Mouse (Mus musculus) CH12.LX (cell line): ENCODE results near the gene Stag3. TPM values are rescaled to one million over a fixed set of nuclear protein-coding genes. Genes with fewer than 3 reads are reported as not detected.
A peak's percentile ranks its signal among the peaks of the same experiment; 100 is the strongest.

Experiments
- DNase-seq: peaks from one replicate; pipeline ENCODE4 v3.0.0-alpha.2; 2013; ENCODE audit errors: extremely low read depth
- H3K27ac ChIP-seq: 2 replicates; pipeline ENCODE4 v1.5.1; 2012; ENCODE audit warnings: low read depth, mild to moderate bottlenecking, control low read depth, moderate library complexity; ENCODE audit not compliant: insufficient read depth
- H3K27me3 ChIP-seq: replicated peaks from 2 replicates; pipeline ENCODE3; 2012; ENCODE audit warnings: inconsistent platforms
- H3K36me3 ChIP-seq, 2 experiments: replicated peaks in 1 of 2; 2 replicates each; pipeline versions ENCODE3 to v1.6.1; 2012; ENCODE audit warnings: inconsistent platforms in 1 of 2, low read length in 1 of 2, mild to moderate bottlenecking in 1 of 2, mixed read lengths in 1 of 2, moderate library complexity in 1 of 2; ENCODE audit not compliant: control insufficient read depth in 1 of 2, insufficient read depth in 1 of 2
- H3K4me1 ChIP-seq, 2 experiments: 2 replicates each; pipeline ENCODE4 v1.6.1; 2012; ENCODE audit warnings: inconsistent platforms in 1 of 2, moderate library complexity in 1 of 2; ENCODE audit not compliant: insufficient read depth in 2 of 2, control insufficient read depth in 1 of 2
- H3K4me2 ChIP-seq: 2 replicates; pipeline ENCODE4 v1.6.1; 2012; ENCODE audit warnings: low read depth, mild to moderate bottlenecking, control low read depth; ENCODE audit not compliant: poor library complexity, insufficient read depth, severe bottlenecking
- H3K4me3 ChIP-seq, 3 experiments: fragments of 150-350 bp in 1 of 3; sonication (generic) in 1 of 3; replicated peaks in 1 of 3; 2 replicates each; pipeline versions ENCODE3 to v1.5.1; 2011 to 2012; ENCODE audit warnings: low read depth in 2 of 3, low read length in 2 of 3, mild to moderate bottlenecking in 2 of 3, moderate library complexity in 2 of 3, control low read depth in 1 of 3, improper control_type of control experiment in 1 of 3, inconsistent platforms in 1 of 3, mixed read lengths in 1 of 3; ENCODE audit not compliant: poor library complexity in 1 of 3
- H3K79me2 ChIP-seq: replicated peaks from 2 replicates; pipeline ENCODE4 v1.6.1; 2012; ENCODE audit warnings: mild to moderate bottlenecking, moderate library complexity; ENCODE audit not compliant: control insufficient read depth, poor library complexity, insufficient read depth, severe bottlenecking; ENCODE audit errors: extremely low read depth
- H3K9ac ChIP-seq: 2 replicates; pipeline ENCODE4 v1.6.1; 2012; ENCODE audit warnings: low read depth, mild to moderate bottlenecking, control low read depth, moderate library complexity; ENCODE audit not compliant: insufficient read depth
- H3K9me3 ChIP-seq: replicated peaks from 2 replicates; pipeline ENCODE3; 2012; ENCODE audit warnings: low read length, inconsistent platforms, mixed read lengths
- CHD1 ChIP-seq: IDR thresholded peaks from 2 replicates; pipeline ENCODE4 v1.6.1; 2012; ENCODE audit warnings: low read depth, low read length, improper control_type of control experiment, inconsistent platforms
- CTCF ChIP-seq, 2 experiments: IDR thresholded peaks in 1 of 2; conservative IDR thresholded peaks in 1 of 2; 2 replicates each; pipeline ENCODE4 v1.5.1; 2011 to 2012; ENCODE audit warnings: low read depth in 2 of 2, low read length in 2 of 2, improper control_type of control experiment in 1 of 2, inconsistent platforms in 1 of 2, mild to moderate bottlenecking in 1 of 2, moderate library complexity in 1 of 2
- E2F4 ChIP-seq: IDR thresholded peaks from 2 replicates; pipeline ENCODE4 v1.6.1; 2011; ENCODE audit warnings: low read depth, low read length, improper control_type of control experiment; ENCODE audit not compliant: insufficient replicate concordance
- ETS1 ChIP-seq: conservative IDR thresholded peaks from 2 replicates; pipeline ENCODE4 v1.6.1; 2012; ENCODE audit warnings: low read depth, mild to moderate bottlenecking, inconsistent platforms, low read length, improper control_type of control experiment, moderate library complexity
- GABPA ChIP-seq: IDR thresholded peaks from 2 replicates; pipeline ENCODE4 v1.6.1; 2012; ENCODE audit warnings: low read depth, low read length, improper control_type of control experiment, inconsistent platforms; ENCODE audit not compliant: insufficient replicate concordance
- IRF4 ChIP-seq: IDR thresholded peaks from 2 replicates; pipeline ENCODE4 v1.6.1; 2014; ENCODE audit warnings: low read depth, mild to moderate bottlenecking, inconsistent platforms, low read length, improper control_type of control experiment
- MAFK ChIP-seq: IDR thresholded peaks from 2 replicates; pipeline ENCODE4 v1.6.1; 2011; ENCODE audit warnings: low read length, improper control_type of control experiment; ENCODE audit not compliant: insufficient replicate concordance
- MAZ ChIP-seq: IDR thresholded peaks from 2 replicates; pipeline ENCODE4 v1.6.1; 2012; ENCODE audit warnings: low read depth, mild to moderate bottlenecking, inconsistent platforms, low read length, improper control_type of control experiment, moderate library complexity
- MEF2A ChIP-seq: IDR thresholded peaks from 2 replicates; pipeline ENCODE4 v1.6.1; 2014; ENCODE audit warnings: low read depth, mild to moderate bottlenecking, inconsistent platforms, low read length, improper control_type of control experiment, borderline replicate concordance
- MXI1 ChIP-seq: IDR thresholded peaks from 2 replicates; pipeline ENCODE4 v1.6.1; 2011; ENCODE audit warnings: mild to moderate bottlenecking, low read depth, low read length, improper control_type of control experiment
- MYC ChIP-seq: IDR thresholded peaks from 2 replicates; pipeline ENCODE4 v1.6.1; 2011; ENCODE audit warnings: low read depth, mild to moderate bottlenecking, improper control_type of control experiment, low read length
- NRF1 ChIP-seq: IDR thresholded peaks from 2 replicates; pipeline ENCODE4 v1.6.1; 2014; ENCODE audit warnings: low read depth, mild to moderate bottlenecking, inconsistent platforms, low read length, improper control_type of control experiment, moderate library complexity
- PAX5 ChIP-seq: IDR thresholded peaks from 2 replicates; pipeline ENCODE4 v1.6.1; 2012; ENCODE audit warnings: low read length, inconsistent platforms, mixed read lengths
- POLR2A ChIP-seq: IDR thresholded peaks from 2 replicates; pipeline ENCODE4 v1.6.1; 2011; ENCODE audit warnings: low read depth, mild to moderate bottlenecking, improper control_type of control experiment, low read length
- RCOR1 ChIP-seq: conservative IDR thresholded peaks from 2 replicates; pipeline ENCODE4 v1.6.1; 2012; ENCODE audit warnings: low read depth, mild to moderate bottlenecking, inconsistent platforms, low read length, improper control_type of control experiment
- TBP ChIP-seq: conservative IDR thresholded peaks from 2 replicates; pipeline ENCODE4 v1.6.1; 2011; ENCODE audit warnings: low read depth, low read length, improper control_type of control experiment
- TCF12 ChIP-seq: IDR thresholded peaks from 2 replicates; pipeline ENCODE4 v1.6.1; 2014; ENCODE audit warnings: low read depth, mild to moderate bottlenecking, inconsistent platforms, low read length, improper control_type of control experiment
- UBTF ChIP-seq: IDR thresholded peaks from 2 replicates; pipeline ENCODE4 v1.6.1; 2012; ENCODE audit warnings: low read depth, mild to moderate bottlenecking, inconsistent platforms, low read length, improper control_type of control experiment, moderate library complexity
- USF1 ChIP-seq: IDR thresholded peaks from 2 replicates; pipeline ENCODE4 v1.6.1; 2014; ENCODE audit warnings: low read depth, mild to moderate bottlenecking, inconsistent platforms, low read length, improper control_type of control experiment
- ZC3H11A ChIP-seq: IDR thresholded peaks from 2 replicates; pipeline ENCODE4 v1.6.1; 2012; ENCODE audit warnings: low read depth, mild to moderate bottlenecking, inconsistent platforms, low read length, improper control_type of control experiment
- ZMIZ1 ChIP-seq: IDR thresholded peaks from 2 replicates; pipeline ENCODE4 v1.6.1; 2012; ENCODE audit warnings: low read depth, mild to moderate bottlenecking, inconsistent platforms, low read length, improper control_type of control experiment
- ZNF384 ChIP-seq: IDR thresholded peaks from 2 replicates; pipeline ENCODE4 v1.6.1; 2012; ENCODE audit warnings: low read depth, low read length, improper control_type of control experiment, inconsistent platforms
- dilution Hi-C: fragments of 300-500 bp; cut with MboI; formaldehyde crosslinking; loops from 2 replicates; pipeline ENCODE4 v1.14.3; 2020; ENCODE audit warnings: low sequenced_read_pairs; ENCODE audit not compliant: extremely low pct_unique_long_range_greater_than_20kb, extremely low pct_ligation_motif_present
- in situ Hi-C: fragments of 300-500 bp; cut with MboI; formaldehyde crosslinking; loops from 3 replicates; pipeline ENCODE4 v1.14.3; 2019; ENCODE audit warnings: low sequenced_read_pairs, low pct_ligation_motif_present, low pct_unique_long_range_greater_than_20kb, mixed read lengths
- polyA plus RNA-seq: library from polyadenylated mRNA; unstranded; fragments of >175 nt; gene quantifications from 2 replicates; pipeline ENCODE4 v1.2.1, GENCODE M21; 2012; ENCODE audit warnings: low read depth; ENCODE audit not compliant: insufficient read length
- total RNA-seq, 2 experiments: library from RNA; depleted of rRNA; stranded (reverse); fragments of 300-350 nt in 1 of 2; fragments of >200 nt in 1 of 2; gene quantifications; 2 replicates each; pipeline ENCODE4 v1.2.3; 2012 to 2014

The Stag3 gene
- total and polyA plus RNA-seq, 3 experiments = not detected

DNA sequence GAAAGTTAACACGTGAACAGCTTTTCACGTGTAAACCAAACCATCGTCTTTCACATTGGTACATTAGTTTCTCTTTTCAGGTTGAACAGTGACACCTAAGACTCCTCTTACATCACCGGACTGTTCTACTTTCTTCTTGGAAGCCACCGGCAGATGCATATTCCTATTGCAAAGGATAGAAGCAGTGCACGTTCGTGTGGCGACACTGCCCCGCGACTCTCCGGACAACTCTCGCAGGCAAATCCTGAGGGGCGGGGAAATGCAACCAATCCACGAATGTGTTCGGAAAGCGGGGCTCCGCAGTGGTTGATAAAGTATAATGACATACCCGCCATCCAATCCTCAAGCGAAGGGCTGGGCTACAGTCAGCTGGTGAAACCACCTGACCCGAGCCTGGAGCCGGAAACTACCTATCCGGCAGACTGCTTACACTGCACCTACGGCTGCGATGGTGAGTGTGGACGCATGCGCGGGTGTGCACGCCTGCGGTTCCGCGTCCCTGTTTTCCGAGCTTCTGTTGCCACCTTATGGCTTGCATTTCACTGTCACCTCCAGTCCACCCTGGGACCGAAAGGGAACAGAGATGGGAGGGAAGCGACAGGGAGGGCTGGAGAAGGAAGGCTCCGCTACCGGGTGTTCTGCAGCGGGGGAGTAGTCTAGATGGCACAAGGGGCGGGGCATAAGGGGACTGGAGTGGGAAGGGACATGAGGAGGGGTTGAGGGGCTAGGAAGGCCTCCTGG lies 24.5 kb upstream of the Stag3 start, which contains the start of gene Lamtor4 (continued):
- TF ChIP-seq ZMIZ1 = peak; percentile 81
- no peak for TF ChIP-seq UBTF
- TF ChIP-seq TCF12 = peak; percentile 88
- TF ChIP-seq RCOR1 = peak; percentile 26; the same call in 1 of the 2 replicates
- peak; percentile 92 for TF ChIP-seq MXI1
- 0 out of 2 replicates have a peak, but pooled peaks have one; percentile 31 for TF ChIP-seq CHD1
- peak in 1 of 2 experiments; percentile 37; a peak in 2 of 4 replicates for TF ChIP-seq CTCF (conservative IDR thresholded peaks at IDR 0.05 in 1 of 2, IDR thresholded peaks at IDR 0.05 in 1 of 2; ENCODE audit: low read depth in 2 of 2, low read length in 2 of 2)
- no peak for TF ChIP-seq MAZ
- TF ChIP-seq NRF1 = peak; percentile 95
- peak; percentile 93 for TF ChIP-seq MYC
- TF ChIP-seq E2F4 = no peak
- peak; percentile 92 for TF ChIP-seq USF1
- TF ChIP-seq MEF2A = no peak; the same call in 1 of the 2 replicates
- peak; percentile 80 for TF ChIP-seq TBP
- TF ChIP-seq GABPA = no peak
- peak; percentile 41 for TF ChIP-seq IRF4

DNA sequence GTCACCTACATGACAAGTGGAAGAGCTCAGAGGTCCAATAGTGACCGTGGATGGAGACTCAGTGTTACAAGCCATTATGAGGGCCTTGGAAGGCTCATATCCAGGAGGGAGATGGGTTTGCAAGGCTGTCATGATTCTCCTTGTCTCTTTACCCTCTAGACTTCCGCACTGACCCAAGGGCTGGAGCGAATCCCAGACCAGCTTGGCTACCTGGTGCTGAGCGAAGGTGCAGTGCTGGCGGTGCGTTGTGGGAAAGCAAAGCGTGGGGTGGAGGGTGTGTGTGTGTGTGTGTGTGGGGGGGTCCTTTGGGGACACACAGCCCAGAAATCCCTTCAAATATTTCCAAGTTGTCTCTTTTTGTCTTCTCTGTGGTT lies 24.0 kb upstream of the Stag3 start:
- H3K27ac ChIP-seq = peak overlapping the region; percentile 12; the same call in 1 of the 2 replicates
- H3K4me1 ChIP-seq = peaks cover 7 to 45% of the 10 kb centered on the region in 2 experiments; a peak in 3 of 4 replicates

More for the DNA sequence above, 24.0 kb upstream of the Stag3 start:
- H3K9me3 ChIP-seq = peaks cover 2% of the 10 kb centered on the region
- H3K4me2 ChIP-seq = peak overlapping the region; percentile 84
- H3K27me3 ChIP-seq = no peaks in the 10 kb centered on the region
- peak overlapping the region; percentile 64 to 88 (median 81) for H3K4me3 ChIP-seq
- DNase-seq = no peak
- TF ChIP-seq IRF4 (no peak), ZC3H11A (no peak), PAX5 (no peak), RCOR1 (no peak), POLR2A (no peak), MEF2A (no peak), MAZ (no peak), GABPA (no peak), TCF12 (no peak), ETS1 (no peak), USF1 (no peak), MAFK (no peak), ZNF384 (no peak), TBP (no peak)
- peak overlapping the region; percentile 61 for H3K9ac ChIP-seq
- dilution Hi-C loops = no loop called here
- no peaks in the 10 kb centered on the region for H3K79me2 ChIP-seq
- peaks cover 29 to 41% of the 10 kb centered on the region in 2 experiments for H3K36me3 ChIP-seq
- in situ Hi-C loops = no loop called here
